Mouse (Mus musculus): ENCODE data around the gene Hspa4.

DNA sequence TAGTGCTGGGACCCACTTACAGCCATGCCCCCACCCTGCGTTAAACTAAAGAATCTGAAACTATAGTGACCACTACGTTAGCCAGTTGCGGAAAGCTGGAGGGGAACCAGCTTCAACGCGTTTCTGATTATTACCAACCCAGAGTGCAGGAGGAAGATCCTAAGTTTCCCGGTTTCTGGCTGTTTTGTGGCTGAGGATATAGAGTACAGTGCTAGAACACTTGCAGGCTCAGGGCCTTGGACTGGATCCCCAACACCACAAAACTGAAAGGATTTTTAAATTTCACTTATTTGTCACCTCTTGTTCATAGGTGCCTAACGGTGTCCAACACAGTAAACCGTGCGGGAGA, 884 bp upstream of the Hspa4 start:
- TF ChIP-seq CTCF (IDR thresholded peaks at IDR 0.05; ENCODE audit: borderline replicate concordance, insufficient read depth, low read depth, low read length) (no peak), POLR2A (IDR thresholded peaks at IDR 0.05; ENCODE audit: borderline replicate concordance, insufficient read depth, low read length) (no peak)
